Mouse (Mus musculus) MEL (cell line): ENCODE measurements around the gene Tbx3. TPM values are rescaled to one million over a fixed set of nuclear protein-coding genes. Genes with fewer than 3 reads are reported as not detected.

ENCODE experiments used
- DNase-seq: peaks from one replicate; pipeline ENCODE4 v3.0.0; 2011; ENCODE audit warnings: low read depth, low spot score
- H3K27ac ChIP-seq: 2 replicates; pipeline ENCODE4 v1.5.1; 2012; ENCODE audit warnings: low read depth, mild to moderate bottlenecking, control low read depth, low read length, moderate library complexity; ENCODE audit not compliant: control insufficient read depth
- H3K27me3 ChIP-seq, 2 experiments: fragments of 150-350 bp in 1 of 2; sonication (generic) in 1 of 2; 2 replicates each; pipeline ENCODE4 v1.6.1; 2012; ENCODE audit warnings: low read length in 2 of 2, mild to moderate bottlenecking in 2 of 2, improper control_type of control experiment in 1 of 2, moderate library complexity in 1 of 2; ENCODE audit not compliant: insufficient read depth in 2 of 2, control insufficient read depth in 1 of 2
- H3K36me3 ChIP-seq, 2 experiments: 2 replicates each; pipeline ENCODE4 v1.6.1; 2012 to 2014; ENCODE audit warnings: low read length in 2 of 2, improper control_type of control experiment in 1 of 2, inconsistent platforms in 1 of 2, mild to moderate bottlenecking in 1 of 2; ENCODE audit not compliant: insufficient read depth in 2 of 2, control insufficient read depth in 1 of 2
- H3K4me1 ChIP-seq, 2 experiments: fragments of 150-350 bp in 1 of 2; sonication (generic) in 1 of 2; 2 replicates each; pipeline ENCODE4 v1.6.1; 2012; ENCODE audit warnings: low read length in 2 of 2, improper control_type of control experiment in 1 of 2, mild to moderate bottlenecking in 1 of 2; ENCODE audit not compliant: insufficient read depth in 2 of 2, control insufficient read depth in 1 of 2
- H3K4me3 ChIP-seq, 2 experiments: fragments of 150-350 bp in 1 of 2; sonication (generic) in 1 of 2; 2 replicates each; pipeline ENCODE4 v1.5.1; 2012; ENCODE audit warnings: low read depth in 2 of 2, low read length in 2 of 2, mild to moderate bottlenecking in 2 of 2, moderate library complexity in 2 of 2, control low read depth in 1 of 2, improper control_type of control experiment in 1 of 2; ENCODE audit not compliant: control insufficient read depth in 1 of 2, insufficient read depth in 1 of 2
- H3K79me2 ChIP-seq: 2 replicates; pipeline ENCODE4 v1.6.1; 2012; ENCODE audit warnings: mild to moderate bottlenecking, low read length, moderate library complexity; ENCODE audit not compliant: control insufficient read depth, poor library complexity, insufficient read depth
- H3K9ac ChIP-seq: 2 replicates; pipeline ENCODE4 v1.6.1; 2012; ENCODE audit warnings: low read depth, mild to moderate bottlenecking, control low read depth, low read length, moderate library complexity; ENCODE audit not compliant: control insufficient read depth, poor library complexity, severe bottlenecking
- H3K9me3 ChIP-seq: fragments of 150-350 bp; sonication (generic); replicated peaks from 2 replicates; pipeline ENCODE4 v1.6.1; 2012; ENCODE audit warnings: mild to moderate bottlenecking, low read length, improper control_type of control experiment, moderate library complexity; ENCODE audit not compliant: insufficient read depth
- ELF1 ChIP-seq: IDR thresholded peaks from 2 replicates; pipeline ENCODE4 v1.6.1; 2014; ENCODE audit warnings: low read depth, mild to moderate bottlenecking, inconsistent platforms, low read length, improper control_type of control experiment, moderate library complexity
- EP300 ChIP-seq, 2 experiments: IDR thresholded peaks; 2 replicates each; pipeline ENCODE4 v1.6.1; 2011; ENCODE audit warnings: improper control_type of control experiment in 2 of 2, low read length in 2 of 2, low read depth in 1 of 2, mild to moderate bottlenecking in 1 of 2
- ETS1 ChIP-seq: IDR thresholded peaks from 2 replicates; pipeline ENCODE4 v1.6.1; 2012; ENCODE audit warnings: low read depth, mild to moderate bottlenecking, inconsistent platforms, low read length, improper control_type of control experiment, moderate library complexity
- GABPA ChIP-seq: IDR thresholded peaks from 2 replicates; pipeline ENCODE4 v1.6.1; 2012; ENCODE audit warnings: low read depth, mild to moderate bottlenecking, inconsistent platforms, low read length, improper control_type of control experiment, moderate library complexity
- JUND ChIP-seq: IDR thresholded peaks from 2 replicates; pipeline ENCODE4 v1.6.1; 2011; ENCODE audit warnings: low read depth, mild to moderate bottlenecking, improper control_type of control experiment, low read length
- KAT2A ChIP-seq: conservative IDR thresholded peaks from 2 replicates; pipeline ENCODE4 v1.6.1; 2012; ENCODE audit warnings: low read depth, low read length, improper control_type of control experiment, inconsistent platforms
- MAFK ChIP-seq: IDR thresholded peaks from 2 replicates; pipeline ENCODE4 v1.6.1; 2011; ENCODE audit warnings: low read depth, mild to moderate bottlenecking, low read length, improper control_type of control experiment, borderline replicate concordance
- MAX ChIP-seq: IDR thresholded peaks from 2 replicates; pipeline ENCODE4 v1.6.1; 2011; ENCODE audit warnings: low read length, improper control_type of control experiment
- MXI1 ChIP-seq: IDR thresholded peaks from 2 replicates; pipeline ENCODE4 v1.6.1; 2011; ENCODE audit warnings: mild to moderate bottlenecking, low read depth, low read length, improper control_type of control experiment
- MYB ChIP-seq: IDR thresholded peaks from 2 replicates; pipeline ENCODE4 v1.6.1; 2011; ENCODE audit warnings: mild to moderate bottlenecking, low read depth, low read length, improper control_type of control experiment
- NELFE ChIP-seq: IDR thresholded peaks from 2 replicates; pipeline ENCODE4 v1.6.1; 2011; ENCODE audit warnings: low read depth, low read length, improper control_type of control experiment
- POLR2AphosphoS5 ChIP-seq: IDR thresholded peaks from 2 replicates; pipeline ENCODE4 v1.6.1; 2012; ENCODE audit warnings: low read depth, borderline replicate concordance, mild to moderate bottlenecking, inconsistent platforms, low read length, moderate library complexity, mixed read lengths
- RAD21 ChIP-seq: IDR thresholded peaks from 2 replicates; pipeline ENCODE4 v1.6.1; 2011; ENCODE audit warnings: mild to moderate bottlenecking, low read depth, low read length, improper control_type of control experiment
- SMC3 ChIP-seq: IDR thresholded peaks from 2 replicates; pipeline ENCODE4 v1.6.1; 2011; ENCODE audit warnings: low read depth, low read length, improper control_type of control experiment
- TBP ChIP-seq: IDR thresholded peaks from 2 replicates; pipeline ENCODE4 v1.8.0; 2011; ENCODE audit warnings: low read depth, low read length, improper control_type of control experiment
- TCF12 ChIP-seq: IDR thresholded peaks from 2 replicates; pipeline ENCODE4 v1.6.1; 2014; ENCODE audit warnings: low read depth, mild to moderate bottlenecking, inconsistent platforms, low read length, improper control_type of control experiment, moderate library complexity
- USF1 ChIP-seq: IDR thresholded peaks from 2 replicates; pipeline ENCODE4 v1.6.1; 2014; ENCODE audit warnings: low read depth, mild to moderate bottlenecking, inconsistent platforms, low read length, improper control_type of control experiment, moderate library complexity
- USF2 ChIP-seq, 2 experiments: IDR thresholded peaks; 2 replicates each; pipeline ENCODE4 v1.6.1; 2011 to 2012; ENCODE audit warnings: improper control_type of control experiment in 2 of 2, low read length in 2 of 2, borderline replicate concordance in 1 of 2, inconsistent platforms in 1 of 2, low read depth in 1 of 2, mild to moderate bottlenecking in 1 of 2; ENCODE audit not compliant: insufficient read depth in 1 of 2
- ZNF384 ChIP-seq: IDR thresholded peaks from 2 replicates; pipeline ENCODE4 v1.6.1; 2012; ENCODE audit warnings: low read depth, mild to moderate bottlenecking, inconsistent platforms, low read length, improper control_type of control experiment
- polyA plus RNA-seq, 2 experiments: library from polyadenylated mRNA; stranded (reverse) in 1 of 2; unstranded in 1 of 2; fragments of >175 nt in 1 of 2; fragments of >200 nt in 1 of 2; gene quantifications; 2 replicates each; pipeline versions ENCODE4 v1.2.1 to v1.2.4; 2012; ENCODE audit warnings: low replicate concordance in 2 of 2, low read depth in 1 of 2; ENCODE audit not compliant: insufficient read length in 2 of 2, insufficient read depth in 1 of 2, missing spikeins in 1 of 2
- total RNA-seq: library from RNA; depleted of rRNA; stranded (reverse); fragments of 300-350 nt; gene quantifications from 2 replicates; pipeline ENCODE4 v1.2.3, GENCODE M21; 2012

Tbx3 gene
- total and polyA plus RNA-seq, 3 experiments, result not detected

DNA sequence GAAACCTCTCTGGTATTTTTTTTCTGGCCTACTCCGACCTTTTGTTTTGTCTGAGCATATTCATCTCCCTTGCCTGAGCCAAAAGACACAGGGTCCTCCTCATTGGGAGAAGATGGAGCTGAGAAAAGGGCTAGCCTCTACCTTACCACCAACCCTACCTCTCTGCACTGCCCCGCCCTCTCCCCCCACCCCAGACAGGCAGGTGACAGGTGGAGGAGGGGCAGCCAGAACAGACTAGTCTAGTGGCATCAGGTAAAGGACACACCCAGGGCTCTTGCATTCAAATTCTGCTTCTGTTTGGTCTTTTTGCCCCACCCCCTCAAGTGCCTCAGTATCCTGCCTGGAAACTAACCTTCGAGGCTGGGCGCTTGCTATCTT, 11.4 kb downstream of the Tbx3 start:
- no peaks in the 10 kb centered on the region for H3K36me3 ChIP-seq
- TF ChIP-seq SMC3 (no peak), RAD21 (no peak), MYB (no peak), ELF1 (no peak), TBP (no peak), USF1 (no peak), USF2 (IDR thresholded peaks at IDR 0.05; ENCODE audit: borderline replicate concordance in 1 of 2, insufficient read depth in 1 of 2, low read depth in 1 of 2, low read length in 2 of 2) (no peak), NELFE (no peak), ZNF384 (no peak), EP300 (IDR thresholded peaks at IDR 0.05; ENCODE audit: low read depth in 1 of 2, low read length in 2 of 2) (no peak), POLR2AphosphoS5 (no peak), JUND (no peak), GABPA (no peak), MAX (no peak), MXI1 (no peak), KAT2A (no peak), ETS1 (no peak), TCF12 (no peak)
- no peak for DNase-seq
- no peaks in the 10 kb centered on the region; a peak in 1 of 4 replicates for H3K27me3 ChIP-seq
- no peaks in the 10 kb centered on the region for H3K9me3 ChIP-seq
- H3K4me3 ChIP-seq, result no peak overlapping the region
- H3K79me2 ChIP-seq, result no peaks in the 10 kb centered on the region
- no peak overlapping the region for H3K9ac ChIP-seq
- H3K27ac ChIP-seq, result no peak overlapping the region
- H3K4me1 ChIP-seq, result no peaks in the 10 kb centered on the region

- Histone ChIP-seq H3K36me3 (no peaks in the 10 kb centered on the region), H3K9ac (no peak overlapping the region), H3K27ac (no peak overlapping the region), H3K4me3 (no peak overlapping the region), H3K27me3 (no peaks in the 10 kb centered on the region; a peak in 1 of 4 replicates), H3K9me3 (no peaks in the 10 kb centered on the region), H3K4me1 (no peaks in the 10 kb centered on the region), H3K79me2 (no peaks in the 10 kb centered on the region)
- no peak for DNase-seq
- no peak for TF ChIP-seq USF2 (IDR thresholded peaks at IDR 0.05; ENCODE audit: borderline replicate concordance in 1 of 2, insufficient read depth in 1 of 2, low read depth in 1 of 2, low read length in 2 of 2)
- no peak for TF ChIP-seq ZNF384
- TF ChIP-seq JUND, result no peak
- no peak for TF ChIP-seq ETS1
- no peak for TF ChIP-seq MAFK
Observed at GRCm38 (mm10) chr5:119682646-119683515, 12.4 kb downstream of the Tbx3 start.
